Mouse (Mus musculus) hindbrain, postnatal 0 days (tissue): ENCODE data around the gene 4921504E06Rik. TPM values are rescaled to one million over a fixed set of nuclear protein-coding genes. Genes with fewer than 3 reads are reported as not detected.

ENCODE experiments used
- ATAC-seq: fragments of 200-750 bp; cut with Nextera tagmentation; 2 replicates; pipeline ENCODE4 v1.8.0; 2017; ENCODE audit warnings: mild to moderate bottlenecking, moderate TSS enrichment, moderate library complexity
- DNase-seq: peaks from one replicate; pipeline ENCODE4 v3.0.0-alpha.2; 2015; ENCODE audit warnings: low spot score
- H3K27ac ChIP-seq: fragments of 300-500 bp; sonication (generic); 2 replicates; pipeline ENCODE4 v1.5.1; 2014; ENCODE audit warnings: mild to moderate bottlenecking
- H3K27me3 ChIP-seq: fragments of 300-500 bp; sonication (generic); 2 replicates; pipeline ENCODE4 v1.6.1; 2014; ENCODE audit warnings: low read length, mixed read lengths; ENCODE audit not compliant: insufficient read depth
- H3K36me3 ChIP-seq: fragments of 300-500 bp; sonication (generic); 2 replicates; pipeline ENCODE4 v1.6.1; 2014; ENCODE audit warnings: low read length, mixed read lengths; ENCODE audit not compliant: insufficient read depth
- H3K4me1 ChIP-seq: fragments of 300-500 bp; sonication (generic); 2 replicates; pipeline ENCODE4 v1.6.1; 2014; ENCODE audit warnings: antibody characterized with exemption, low read length, mixed read lengths; ENCODE audit not compliant: insufficient read depth
- H3K4me2 ChIP-seq: fragments of 300-500 bp; sonication (generic); 2 replicates; pipeline ENCODE4 v1.6.1; 2014; ENCODE audit warnings: low read depth, mild to moderate bottlenecking, low read length, moderate library complexity, mixed read lengths
- H3K4me3 ChIP-seq: fragments of 300-500 bp; sonication (generic); 2 replicates; pipeline ENCODE4 v1.5.1; 2014; ENCODE audit warnings: low read length
- H3K9ac ChIP-seq: fragments of 300-500 bp; sonication (generic); replicated peaks from 2 replicates; pipeline ENCODE4 v1.6.1; 2014; ENCODE audit warnings: mild to moderate bottlenecking, low read length, moderate library complexity, mixed read lengths
- H3K9me3 ChIP-seq: fragments of 300-500 bp; sonication (generic); 2 replicates; pipeline ENCODE4 v1.6.1; 2016; ENCODE audit warnings: low read length, mixed read lengths
- CTCF ChIP-seq: IDR thresholded peaks from 2 replicates; pipeline ENCODE4 v1.5.1; 2016; ENCODE audit warnings: antibody characterized with exemption, control low read depth, low read depth
- WGBS: fragments of 180-500 bp; shearing (Covaris S2); extraction: QIAGEN DNeasy Blood & Tissue Kit; methylation state at CpG from one replicate; pipeline ENCODE4 v1.1.7; 2014; 5-methylcytosine and 5-hydroxymethylcytosine counted together
- polyA plus RNA-seq: library from polyadenylated mRNA; unstranded; fragments of >200 nt; fragmentation: Nextera tagmentation; extraction: Ambion mirVana; gene quantifications from 2 replicates; pipeline ENCODE4 v1.2.1, GENCODE M21; 2015
- total RNA-seq: library from RNA; depleted of rRNA; stranded (reverse); fragments of >200 nt; gene quantifications from 2 replicates; pipeline ENCODE4 v1.2.3, GENCODE M21; 2014

4921504E06Rik gene
- total and polyA plus RNA-seq, 2 experiments from 2014 or later = 0.30 TPM; not detected in 1

GRCm38 (mm10) chr2:19455228-19455627, 98.5 kb downstream of the 4921504E06Rik start:
- no peak overlapping the region for H3K9ac ChIP-seq
- peaks cover 5% of the 10 kb centered on the region; the same call in 1 of the 2 replicates for H3K4me1 ChIP-seq
- no peaks in the 10 kb centered on the region for H3K9me3 ChIP-seq
- H3K4me2 ChIP-seq = no peak overlapping the region
- WGBS = 2% methylated on average over 5 of the region's 5 CpGs
- ATAC-seq (no peak), DNase-seq (no peak)
- H3K27ac ChIP-seq = no peak overlapping the region
- no peak for TF ChIP-seq CTCF
- no peak overlapping the region for H3K4me3 ChIP-seq
- peaks cover 86% of the 10 kb centered on the region for H3K27me3 ChIP-seq
- H3K36me3 ChIP-seq = no peaks in the 10 kb centered on the region

- WGBS = 0% methylated on average over 19 of the region's 19 CpGs
- no peak for ATAC-seq
Observed at GRCm38 (mm10) chr2:19452531-19453055, 101.1 kb downstream of the 4921504E06Rik start.

GRCm38 (mm10) chr2:19449308-19449707, 104.4 kb downstream of the 4921504E06Rik start:
- ATAC-seq (peak; percentile 22; the same call in 1 of the 2 replicates), DNase-seq (no peak)
- Histone ChIP-seq H3K4me1 (no peaks in the 10 kb centered on the region), H3K4me3 (no peak overlapping the region), H3K36me3 (no peaks in the 10 kb centered on the region), H3K9me3 (no peaks in the 10 kb centered on the region), H3K27ac (no peak overlapping the region), H3K4me2 (no peak overlapping the region), H3K27me3 (peaks cover 92% of the 10 kb centered on the region), H3K9ac (no peak overlapping the region)
- 28% methylated on average over 4 of the region's 4 CpGs for WGBS
- no peak for TF ChIP-seq CTCF

More at GRCm38 (mm10) chr2:19452531-19453055, 101.1 kb downstream of the 4921504E06Rik start:
- Histone ChIP-seq H3K4me1 (peaks cover 5% of the 10 kb centered on the region; the same call in 1 of the 2 replicates), H3K36me3 (no peaks in the 10 kb centered on the region), H3K9me3 (no peaks in the 10 kb centered on the region), H3K4me3 (peak overlapping the region; percentile 19; the same call in 1 of the 2 replicates), H3K27me3 (peaks cover 92% of the 10 kb centered on the region), H3K9ac (no peak overlapping the region), H3K4me2 (peak overlapping the region; percentile 37), H3K27ac (no peak overlapping the region)
- DNase-seq = no peak
- no peak for TF ChIP-seq CTCF

GRCm38 (mm10) chr2:19448042-19448700, 105.5 kb downstream of the 4921504E06Rik start:
- peak; percentile 72 for TF ChIP-seq CTCF
- Histone ChIP-seq H3K4me2 (peak overlapping the region; percentile 54), H3K27ac (peak overlapping the region; percentile 54; the same call in 1 of the 2 replicates), H3K27me3 (peaks cover 90% of the 10 kb centered on the region), H3K36me3 (no peaks in the 10 kb centered on the region), H3K4me1 (no peaks in the 10 kb centered on the region), H3K9me3 (no peaks in the 10 kb centered on the region), H3K4me3 (peak overlapping the region; percentile 27), H3K9ac (no peak overlapping the region)
- under 1% methylated on average over 31 of the region's 31 CpGs for WGBS
- peak; percentile 77 for DNase-seq
- ATAC-seq = peak; percentile 73

- no peaks in the 10 kb centered on the region for H3K4me1 ChIP-seq
- H3K9ac ChIP-seq = no peak overlapping the region
- H3K36me3 ChIP-seq = no peaks in the 10 kb centered on the region
- H3K27me3 ChIP-seq = peaks cover 88% of the 10 kb centered on the region
- TF ChIP-seq CTCF = no peak
- 8% methylated on average over 7 of the region's 7 CpGs for WGBS
- peak overlapping the region; percentile 51 for H3K4me2 ChIP-seq
- DNase-seq = no peak
- no peak overlapping the region for H3K27ac ChIP-seq
- no peaks in the 10 kb centered on the region for H3K9me3 ChIP-seq
- peak overlapping the region; percentile 35; the same call in 1 of the 2 replicates for H3K4me3 ChIP-seq
- ATAC-seq = no peak
Observed at GRCm38 (mm10) chr2:19446746-19447145, 107.0 kb downstream of the 4921504E06Rik start.

GRCm38 (mm10) chr2:19445871-19446501, 107.7 kb downstream of the 4921504E06Rik start:
- ATAC-seq = 0 out of 2 replicates have a peak, but pooled peaks have one; percentile 5
- under 1% methylated on average over 64 of the region's 67 CpGs for WGBS
- DNase-seq = no peak

More at GRCm38 (mm10) chr2:19445871-19446501, 107.7 kb downstream of the 4921504E06Rik start:
- no peaks in the 10 kb centered on the region for H3K9me3 ChIP-seq
- peak overlapping the region; percentile 51 for H3K4me2 ChIP-seq
- peak overlapping the region; percentile 35 for H3K4me3 ChIP-seq
- H3K9ac ChIP-seq = no peak overlapping the region
- H3K27ac ChIP-seq = no peak overlapping the region
- H3K4me1 ChIP-seq = no peaks in the 10 kb centered on the region
- H3K36me3 ChIP-seq = no peaks in the 10 kb centered on the region
- no peak for TF ChIP-seq CTCF
- peaks cover 86% of the 10 kb centered on the region for H3K27me3 ChIP-seq
